Mouse (Mus musculus) liver, adult 2 months (tissue): Measurements from ENCODE around the gene Evx1.

Experiments used
- CTCF ChIP-seq: fragments of 200-500 bp; IDR thresholded peaks from 2 replicates; pipeline ENCODE4 v1.5.1; 2011; ENCODE audit warnings: low read depth, low read length, control low read depth
- POLR2A ChIP-seq: fragments of 200-500 bp; IDR thresholded peaks from 2 replicates; pipeline ENCODE4 v1.6.1; 2011; ENCODE audit warnings: low read length, control low read depth; ENCODE audit not compliant: insufficient read depth; ENCODE audit errors: extremely low read depth

DNA sequence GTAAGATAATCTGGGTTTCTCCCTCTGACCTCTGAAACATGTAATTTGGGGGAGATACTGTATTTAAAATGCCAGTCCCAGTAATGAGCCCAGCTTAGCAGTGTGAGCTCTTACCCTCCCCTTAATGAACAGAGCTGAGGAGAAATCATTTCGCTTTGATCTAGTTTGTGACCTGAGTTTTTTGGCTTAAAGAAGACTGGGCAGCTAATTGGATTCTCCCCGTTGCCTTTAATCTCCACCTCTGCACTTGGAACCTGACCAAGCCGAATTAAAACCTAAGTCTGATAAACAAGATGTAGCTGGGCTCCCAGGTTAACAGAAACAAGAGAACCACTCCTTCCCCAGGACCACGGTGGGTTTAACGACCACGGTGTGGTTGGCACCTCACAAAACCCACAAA lies 36.9 kb upstream of the Evx1 start:
- TF ChIP-seq CTCF (no peak), POLR2A (no peak)
